Mouse (Mus musculus): ENCODE results near the gene Coq3.

Coq3 gene

GRCm38 (mm10) chr4:21879565-21880220 is at the start of gene Coq3:
Gene Coq3, plus strand, starts transcription at chr4:21879673.
- DNase-seq, result peak; percentile 88

GRCm38 (mm10) chr4:21832844-21833243 is 46.6 kb upstream of the Coq3 start:
- no peak for DNase-seq

GRCm38 (mm10) chr4:21847481-21848286 is 31.8 kb upstream of the Coq3 start, which contains the start of gene Pnisr:
Gene Pnisr, plus strand, starts transcription at chr4:21847583.
- DNase-seq, result peak; percentile 95

- peak; percentile 91 for DNase-seq
Observed at GRCm38 (mm10) chr4:21848287-21848630, 31.2 kb upstream of the Coq3 start.

- no peak for DNase-seq
Observed at GRCm38 (mm10) chr4:21857481-21857880, 22.0 kb upstream of the Coq3 start.

- DNase-seq, result no peak
Observed at GRCm38 (mm10) chr4:21865226-21865625, 14.2 kb upstream of the Coq3 start.

- no peak for DNase-seq
Observed at GRCm38 (mm10) chr4:21878776-21879175, 697 bp upstream of the Coq3 start.

- DNase-seq, result no peak
Observed at GRCm38 (mm10) chr4:21882806-21883205, 3.3 kb downstream of the Coq3 start.

- DNase-seq, result no peak
Observed at GRCm38 (mm10) chr4:21885831-21886230, 6.4 kb downstream of the Coq3 start.

GRCm38 (mm10) chr4:21930971-21931771 is 51.7 kb downstream of the Coq3 start, which contains the start of gene Faxc:
Gene Faxc, plus strand, starts transcription at chr4:21931329.
- DNase-seq, result peak; percentile 40

GRCm38 (mm10) chr4:21931772-21932630 is 52.5 kb downstream of the Coq3 start:
- DNase-seq, result no peak

GRCm38 (mm10) chr4:21935378-21935777 is 55.9 kb downstream of the Coq3 start:
- DNase-seq, result no peak

- no peak for DNase-seq
Observed at GRCm38 (mm10) chr4:21936424-21936823, 57.0 kb downstream of the Coq3 start.

- no peak for DNase-seq
Observed at GRCm38 (mm10) chr4:21937890-21938289, 58.4 kb downstream of the Coq3 start.

- no peak for DNase-seq
Observed at GRCm38 (mm10) chr4:21944672-21945071, 65.2 kb downstream of the Coq3 start.

GRCm38 (mm10) chr4:21951444-21951843 is 72.0 kb downstream of the Coq3 start:
- DNase-seq, result peak; percentile 7

- DNase-seq, result no peak
Observed at GRCm38 (mm10) chr4:21952255-21952654, 72.8 kb downstream of the Coq3 start.

GRCm38 (mm10) chr4:21957570-21958321 is 78.3 kb downstream of the Coq3 start:
- peak; percentile 32 for DNase-seq
